Mouse (Mus musculus) hindbrain, embryonic 13.5 days (tissue): ENCODE measurements around the gene Ndufaf8. TPM values are rescaled to one million over a fixed set of nuclear protein-coding genes. Genes with fewer than 3 reads are reported as not detected.

Experiments used
- ATAC-seq: fragments of 200-750 bp; cut with Nextera tagmentation; 2 replicates; pipeline ENCODE4 v1.8.0; 2017; ENCODE audit warnings: moderate TSS enrichment; ENCODE audit not compliant: low FRiP score
- H3K27ac ChIP-seq: fragments of 300-500 bp; sonication (generic); 2 replicates; pipeline ENCODE4 v1.5.1; 2015; ENCODE audit warnings: inconsistent platforms, mild to moderate bottlenecking, moderate library complexity
- H3K27me3 ChIP-seq: fragments of 300-500 bp; sonication (generic); 2 replicates; pipeline ENCODE4 v1.6.1; 2015; ENCODE audit warnings: mild to moderate bottlenecking, inconsistent platforms
- H3K36me3 ChIP-seq: fragments of 300-500 bp; sonication (generic); 2 replicates; pipeline ENCODE4 v1.6.1; 2015; ENCODE audit warnings: mild to moderate bottlenecking, inconsistent platforms
- H3K4me1 ChIP-seq: fragments of 300-500 bp; sonication (generic); replicated peaks from 2 replicates; pipeline ENCODE4 v1.6.1; 2015; ENCODE audit warnings: inconsistent platforms
- H3K4me2 ChIP-seq: fragments of 300-500 bp; sonication (generic); 2 replicates; pipeline ENCODE4 v1.6.1; 2015; ENCODE audit warnings: inconsistent platforms, mild to moderate bottlenecking, moderate library complexity
- H3K4me3 ChIP-seq: fragments of 300-500 bp; sonication (generic); 2 replicates; pipeline ENCODE4 v1.5.1; 2015; ENCODE audit warnings: mild to moderate bottlenecking, inconsistent platforms
- H3K9ac ChIP-seq: fragments of 300-500 bp; sonication (generic); 2 replicates; pipeline ENCODE4 v1.6.1; 2015; ENCODE audit warnings: mild to moderate bottlenecking, inconsistent platforms
- H3K9me3 ChIP-seq: fragments of 300-500 bp; sonication (generic); 2 replicates; pipeline ENCODE4 v1.6.1; 2016; ENCODE audit warnings: inconsistent platforms
- WGBS: fragments of 180-500 bp; shearing (Covaris S2); methylation state at CpG from one replicate; pipeline ENCODE4 v1.1.7; 2015; 5-methylcytosine and 5-hydroxymethylcytosine counted together
- polyA plus RNA-seq: library from polyadenylated mRNA; unstranded; fragments of >200 nt; fragmentation: Nextera tagmentation; extraction: Ambion mirVana; gene quantifications from 2 replicates; pipeline ENCODE4 v1.2.1, GENCODE M21; 2015

Gene Ndufaf8
- polyA plus RNA-seq, 1 experiment from 2014 or later, result 52.7 TPM

DNA sequence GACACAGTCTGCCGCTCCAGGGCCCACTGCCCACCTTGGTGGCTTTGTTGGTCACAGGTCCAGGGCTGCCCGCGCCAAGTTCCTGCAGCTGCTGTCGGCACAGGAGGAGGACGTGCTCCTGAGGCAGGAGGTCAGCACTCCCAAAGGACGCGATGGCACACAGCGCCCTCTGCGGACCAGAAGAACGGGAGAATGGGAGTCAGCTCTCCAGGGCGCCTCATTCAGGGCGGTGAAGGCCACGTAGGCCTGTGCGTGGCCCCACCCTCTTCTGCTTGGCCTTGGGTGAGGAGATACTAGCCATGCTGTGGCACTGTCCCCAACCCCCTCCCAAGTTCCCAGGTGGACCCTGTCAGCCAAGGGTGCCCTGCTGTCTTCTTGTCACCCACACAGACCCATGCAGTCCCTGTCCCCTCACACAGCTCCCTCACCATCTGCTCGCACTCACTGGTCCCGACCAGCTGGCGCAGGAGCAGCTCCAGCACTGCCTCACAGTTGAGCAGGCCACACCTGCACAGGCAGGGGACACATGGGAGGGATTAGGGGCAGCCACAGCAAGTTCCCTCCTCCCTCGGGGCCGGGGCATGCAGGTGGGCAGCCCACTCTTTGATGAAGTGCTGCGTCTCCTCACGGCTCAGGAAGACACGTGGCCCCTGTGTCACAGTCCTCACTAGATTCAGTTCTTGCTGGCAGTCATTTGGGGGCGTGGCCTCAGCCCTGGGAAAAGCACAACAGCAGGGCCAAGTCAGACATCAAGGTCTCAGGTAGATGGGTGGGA is 5.7 kb upstream of the Ndufaf8 start:
- H3K4me1 ChIP-seq, result peaks cover 14% of the 10 kb centered on the region
- H3K9ac ChIP-seq, result no peak overlapping the region
- no peak overlapping the region for H3K4me2 ChIP-seq
- H3K27ac ChIP-seq, result no peak overlapping the region
- ATAC-seq, result 0 out of 2 replicates have a peak, but pooled peaks have one; percentile 14
- H3K36me3 ChIP-seq, result peaks cover 68% of the 10 kb centered on the region
- H3K9me3 ChIP-seq, result no peaks in the 10 kb centered on the region
- no peaks in the 10 kb centered on the region; the same call in 1 of the 2 replicates for H3K27me3 ChIP-seq
- no peak overlapping the region for H3K4me3 ChIP-seq
- 80% methylated on average over 23 of the region's 23 CpGs for WGBS

DNA sequence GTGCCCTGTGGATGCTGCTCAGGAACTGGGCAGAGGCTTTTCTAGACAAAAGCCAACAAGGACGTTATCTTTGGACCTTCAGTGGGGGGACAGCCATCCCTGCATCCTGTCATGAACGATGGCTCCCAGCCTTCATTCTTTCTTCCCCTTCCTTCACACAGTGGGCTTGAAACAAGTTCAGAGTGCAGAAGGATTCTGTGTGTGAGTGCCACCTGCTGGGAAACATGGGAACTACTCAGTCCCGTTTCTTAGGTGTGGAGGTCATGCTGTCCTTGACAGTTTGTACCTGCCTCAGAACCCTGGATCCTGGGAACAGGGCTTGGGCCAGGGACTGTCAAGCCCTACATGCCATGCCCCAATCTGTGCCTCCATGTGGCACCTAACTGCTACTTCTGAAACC is 2.3 kb downstream of the Ndufaf8 start:
- Histone ChIP-seq H3K27me3 (no peaks in the 10 kb centered on the region), H3K9ac (peak overlapping the region; percentile 40; the same call in 1 of the 2 replicates), H3K4me3 (no peak overlapping the region; the same call in 1 of the 2 replicates), H3K4me2 (no peak overlapping the region), H3K4me1 (peaks cover 36% of the 10 kb centered on the region), H3K36me3 (peaks cover 36% of the 10 kb centered on the region), H3K9me3 (no peaks in the 10 kb centered on the region), H3K27ac (peak overlapping the region; percentile 63)
- no peak for ATAC-seq
- 0% methylated on average over 3 of the region's 3 CpGs for WGBS

DNA sequence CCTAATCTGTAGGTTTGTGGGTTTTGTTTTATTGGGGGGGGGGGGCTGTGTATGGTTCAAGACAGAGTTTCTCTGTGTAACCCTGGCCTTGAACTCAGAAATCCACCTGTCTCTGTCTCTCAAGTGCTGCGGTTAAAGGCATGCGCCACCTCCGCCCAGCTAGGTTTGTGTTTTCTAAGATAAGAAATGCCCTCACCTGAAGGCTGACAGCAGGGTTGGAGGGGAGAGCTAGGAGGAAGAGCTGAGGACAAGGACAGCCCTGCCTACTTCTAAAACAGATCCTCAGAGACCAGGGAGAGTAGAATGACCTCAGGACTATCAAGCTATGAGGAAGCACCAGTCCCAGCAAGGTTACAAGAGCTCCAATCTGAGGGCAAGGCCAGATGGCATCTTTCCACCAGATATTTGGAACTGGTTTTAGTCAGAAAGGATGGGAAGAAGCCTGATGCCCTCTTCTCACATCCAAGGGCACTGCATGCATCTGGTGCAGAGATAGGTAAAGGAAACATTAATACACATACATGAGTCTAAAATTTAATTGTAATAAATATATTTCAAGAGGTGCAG is 4.8 kb downstream of the Ndufaf8 start:
- Histone ChIP-seq H3K4me1 (peaks cover 20% of the 10 kb centered on the region), H3K4me3 (no peak overlapping the region), H3K4me2 (no peak overlapping the region), H3K9me3 (no peaks in the 10 kb centered on the region), H3K36me3 (peaks cover 49% of the 10 kb centered on the region), H3K27ac (no peak overlapping the region), H3K27me3 (no peaks in the 10 kb centered on the region), H3K9ac (no peak overlapping the region)
- 97% methylated on average over 3 of the region's 3 CpGs for WGBS
- ATAC-seq, result no peak

DNA sequence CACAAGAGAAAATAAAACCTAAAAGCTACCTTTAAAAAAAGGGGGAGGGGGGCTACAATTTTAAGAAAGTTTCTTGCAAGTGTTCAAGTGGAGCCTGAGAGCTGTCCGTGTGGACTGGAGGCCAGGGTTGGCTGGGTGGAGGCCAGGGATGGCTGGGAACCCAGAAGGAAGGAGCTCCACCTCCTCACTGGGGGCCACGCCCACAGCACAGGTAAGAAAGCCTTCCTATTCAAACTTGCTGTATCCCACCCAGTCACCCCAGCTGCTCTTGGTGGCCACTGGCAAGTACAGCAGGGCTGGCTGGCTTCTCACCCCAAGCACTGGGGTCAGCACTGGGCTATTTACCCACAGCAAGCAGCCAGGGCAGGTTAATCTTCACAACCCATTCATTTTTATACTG is 8.3 kb downstream of the Ndufaf8 start:
- H3K4me2 ChIP-seq, result no peak overlapping the region
- H3K4me3 ChIP-seq, result no peak overlapping the region
- no peak for ATAC-seq
- peaks cover 61% of the 10 kb centered on the region for H3K36me3 ChIP-seq
- H3K27ac ChIP-seq, result no peak overlapping the region
- no peak overlapping the region for H3K9ac ChIP-seq
- 84% methylated on average over 2 of the region's 2 CpGs for WGBS
- H3K4me1 ChIP-seq, result peaks cover 8% of the 10 kb centered on the region; the same call in 1 of the 2 replicates
- no peaks in the 10 kb centered on the region for H3K27me3 ChIP-seq
- no peaks in the 10 kb centered on the region for H3K9me3 ChIP-seq

DNA sequence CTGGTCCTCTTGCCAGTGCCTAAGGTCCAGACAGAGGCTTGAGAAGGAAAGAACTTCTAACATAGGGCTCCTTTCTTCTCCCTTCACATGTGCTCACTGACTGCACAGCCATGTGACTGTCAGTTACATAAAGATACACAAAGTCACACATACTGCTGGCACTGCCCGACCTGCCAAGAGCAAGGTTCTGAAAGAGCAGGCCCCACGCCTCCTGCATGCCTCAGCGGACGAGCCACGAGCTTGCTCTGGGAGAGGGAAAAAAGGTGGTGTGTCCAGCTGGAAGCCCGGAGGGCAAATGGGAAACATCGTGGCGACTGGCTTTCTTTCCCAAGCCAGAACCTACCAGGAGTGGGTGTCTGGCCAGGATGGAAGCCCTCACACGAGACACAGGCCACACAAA is 9.1 kb downstream of the Ndufaf8 start:
- ATAC-seq, result no peak
- no peak overlapping the region for H3K27ac ChIP-seq
- H3K36me3 ChIP-seq, result peaks cover 61% of the 10 kb centered on the region
- H3K9me3 ChIP-seq, result no peaks in the 10 kb centered on the region
- no peaks in the 10 kb centered on the region for H3K27me3 ChIP-seq
- 86% methylated on average over 9 of the region's 9 CpGs for WGBS
- H3K4me2 ChIP-seq, result no peak overlapping the region
- no peak overlapping the region for H3K9ac ChIP-seq
- H3K4me1 ChIP-seq, result peaks cover 15% of the 10 kb centered on the region
- no peak overlapping the region for H3K4me3 ChIP-seq

- peaks cover 15% of the 10 kb centered on the region for H3K4me1 ChIP-seq
- H3K9ac ChIP-seq, result peak overlapping the region; percentile 19; the same call in 1 of the 2 replicates
- peaks cover 63% of the 10 kb centered on the region for H3K36me3 ChIP-seq
- WGBS, result 67% methylated on average over 14 of the region's 14 CpGs
- no peak overlapping the region for H3K27ac ChIP-seq
- H3K4me2 ChIP-seq, result no peak overlapping the region
- no peak for ATAC-seq
- H3K4me3 ChIP-seq, result no peak overlapping the region
- H3K9me3 ChIP-seq, result no peaks in the 10 kb centered on the region
- H3K27me3 ChIP-seq, result no peaks in the 10 kb centered on the region
Measured at GRCm38 (mm10) chr11:120109558-120110210, 11.0 kb downstream of the Ndufaf8 start.

DNA sequence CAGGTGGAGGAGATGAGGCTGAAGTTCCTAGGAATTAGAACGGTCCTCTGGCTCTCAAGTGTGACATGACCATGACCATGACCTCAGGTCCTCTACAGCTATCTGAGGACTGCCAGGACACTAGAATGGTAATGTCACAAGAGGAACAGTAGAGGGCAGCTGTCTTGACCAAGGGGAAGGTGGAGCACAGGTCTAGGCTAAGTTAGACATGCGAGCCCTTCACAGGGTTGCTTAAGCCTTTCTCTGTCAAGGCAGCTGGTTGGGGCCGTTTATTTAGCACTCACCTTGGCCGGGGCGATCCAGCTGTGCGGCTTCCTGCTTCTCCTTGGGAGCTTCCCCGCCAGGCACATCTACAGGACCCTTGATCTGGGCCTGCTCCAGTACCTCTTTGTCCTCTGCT is 11.8 kb downstream of the Ndufaf8 start:
- ATAC-seq, result no peak
- Histone ChIP-seq H3K4me2 (no peak overlapping the region), H3K9me3 (no peaks in the 10 kb centered on the region), H3K4me3 (no peak overlapping the region), H3K36me3 (peaks cover 63% of the 10 kb centered on the region), H3K4me1 (peaks cover 15% of the 10 kb centered on the region), H3K9ac (0 out of 2 replicates have a peak overlapping the region, but pooled peaks have one; percentile 19), H3K27ac (peak overlapping the region; percentile 36; the same call in 1 of the 2 replicates), H3K27me3 (no peaks in the 10 kb centered on the region)
- WGBS, result 72% methylated on average over 7 of the region's 7 CpGs

DNA sequence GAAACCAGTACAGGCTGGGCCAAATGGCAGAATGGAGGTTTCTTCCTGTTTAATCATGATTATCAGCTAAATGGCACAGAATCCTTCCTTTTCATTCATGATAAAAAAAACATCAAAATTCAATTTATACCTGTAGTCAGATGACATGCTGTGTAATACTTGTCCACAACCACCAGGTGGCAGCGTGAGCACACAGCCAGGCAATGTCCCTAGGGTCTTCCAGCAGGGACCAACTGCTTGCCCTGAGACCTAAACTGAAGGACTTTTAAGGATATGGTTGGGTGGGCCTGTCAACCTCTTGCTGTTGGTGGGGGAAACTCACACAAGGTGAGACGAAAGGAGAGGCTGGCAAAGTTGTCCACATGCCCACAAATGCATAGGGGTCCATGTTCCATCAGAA is 12.3 kb downstream of the Ndufaf8 start:
- no peaks in the 10 kb centered on the region for H3K9me3 ChIP-seq
- H3K4me3 ChIP-seq, result no peak overlapping the region
- peaks cover 15% of the 10 kb centered on the region for H3K4me1 ChIP-seq
- H3K27me3 ChIP-seq, result no peaks in the 10 kb centered on the region
- H3K27ac ChIP-seq, result peak overlapping the region; percentile 36; the same call in 1 of the 2 replicates
- H3K4me2 ChIP-seq, result no peak overlapping the region
- no peak overlapping the region for H3K9ac ChIP-seq
- peaks cover 63% of the 10 kb centered on the region for H3K36me3 ChIP-seq
- ATAC-seq, result no peak
- WGBS, result 5% methylated on average over 2 of the region's 2 CpGs

DNA sequence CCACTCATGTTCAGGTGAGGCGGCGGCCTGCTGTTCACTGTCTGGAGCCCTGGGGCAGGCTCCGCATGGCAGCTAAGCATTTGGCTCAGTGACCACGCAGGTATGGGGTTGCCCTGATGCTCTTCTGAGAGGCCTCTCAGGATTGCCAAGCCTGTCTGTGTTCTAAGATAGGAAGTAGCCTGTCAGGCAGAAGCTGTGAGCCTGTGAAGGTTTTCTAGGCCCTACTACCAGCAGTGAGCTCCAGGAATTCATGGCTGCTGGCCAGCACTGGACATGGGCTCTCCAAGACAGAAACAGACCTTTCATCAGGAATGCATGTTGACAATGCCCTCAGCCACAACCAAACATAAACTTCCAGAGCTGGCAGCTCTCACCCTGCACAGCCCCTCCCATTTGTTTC is 13.4 kb downstream of the Ndufaf8 start:
- Histone ChIP-seq H3K27me3 (no peaks in the 10 kb centered on the region), H3K27ac (no peak overlapping the region), H3K4me2 (no peak overlapping the region), H3K36me3 (peaks cover 67% of the 10 kb centered on the region), H3K4me1 (peaks cover 15% of the 10 kb centered on the region), H3K9ac (no peak overlapping the region), H3K9me3 (no peaks in the 10 kb centered on the region), H3K4me3 (no peak overlapping the region)
- no peak for ATAC-seq
- WGBS, result 86% methylated on average over 4 of the region's 4 CpGs

DNA sequence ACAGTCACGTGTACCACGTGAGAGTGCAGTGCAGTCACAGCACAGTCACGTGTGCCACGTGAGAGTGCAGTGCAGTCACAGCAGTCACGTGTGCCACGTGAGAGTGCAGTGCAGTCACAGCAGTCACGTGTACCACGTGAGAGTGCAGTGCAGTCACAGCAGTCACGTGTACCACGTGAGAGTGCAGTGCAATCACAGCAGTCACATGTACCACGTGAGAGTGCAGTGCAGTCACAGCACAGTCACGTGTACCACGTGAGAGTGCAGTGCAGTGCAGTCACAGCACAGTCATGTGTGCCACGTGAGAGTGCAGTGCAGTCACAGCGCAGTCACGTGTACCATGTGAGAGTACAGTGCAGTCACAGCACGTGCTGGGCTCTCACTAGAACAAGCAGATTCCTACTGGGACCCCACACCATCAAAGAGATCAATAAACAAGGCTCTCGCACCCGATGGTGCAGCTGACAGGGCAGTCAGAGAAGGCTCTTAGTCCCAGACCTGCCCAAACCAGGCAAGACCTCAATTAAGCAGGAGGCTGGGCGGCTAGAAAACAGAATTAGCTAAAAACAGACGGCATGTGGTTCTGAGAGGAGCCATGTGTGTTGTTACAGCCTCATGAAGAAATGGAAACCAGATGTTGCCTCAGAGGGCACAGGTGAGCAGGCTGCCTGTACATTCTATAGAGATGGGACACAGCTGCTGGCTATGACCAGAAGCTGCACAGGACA is 15.9 kb downstream of the Ndufaf8 start:
- H3K9me3 ChIP-seq, result no peaks in the 10 kb centered on the region
- WGBS, result 92% methylated on average over 21 of the region's 21 CpGs

GRCm38 (mm10) chr11:120117626-120118025 is 18.9 kb downstream of the Ndufaf8 start:
- H3K27ac ChIP-seq, result no peak overlapping the region
- 86% methylated on average over 2 of the region's 2 CpGs for WGBS
- no peak overlapping the region for H3K4me2 ChIP-seq
- H3K4me1 ChIP-seq, result peaks cover 19% of the 10 kb centered on the region
- no peaks in the 10 kb centered on the region for H3K27me3 ChIP-seq
- H3K9me3 ChIP-seq, result no peaks in the 10 kb centered on the region
- ATAC-seq, result no peak
- H3K36me3 ChIP-seq, result peaks cover 54% of the 10 kb centered on the region
- no peak overlapping the region for H3K4me3 ChIP-seq
- H3K9ac ChIP-seq, result no peak overlapping the region

More for the DNA sequence above, 15.9 kb downstream of the Ndufaf8 start:
- H3K4me2 ChIP-seq, result no peak overlapping the region
- no peak overlapping the region for H3K4me3 ChIP-seq
- peaks cover 20% of the 10 kb centered on the region for H3K4me1 ChIP-seq
- no peak overlapping the region for H3K9ac ChIP-seq
- H3K27me3 ChIP-seq, result no peaks in the 10 kb centered on the region
- peaks cover 56% of the 10 kb centered on the region for H3K36me3 ChIP-seq
- no peak for ATAC-seq
- no peak overlapping the region for H3K27ac ChIP-seq

GRCm38 (mm10) chr11:120119108-120119507 is 20.4 kb downstream of the Ndufaf8 start:
- H3K4me1 ChIP-seq, result peaks cover 18% of the 10 kb centered on the region
- ATAC-seq, result no peak
- H3K4me2 ChIP-seq, result no peak overlapping the region
- H3K27me3 ChIP-seq, result no peaks in the 10 kb centered on the region
- 96% methylated on average over 7 of the region's 7 CpGs for WGBS
- no peak overlapping the region for H3K27ac ChIP-seq
- no peaks in the 10 kb centered on the region for H3K9me3 ChIP-seq
- no peak overlapping the region for H3K4me3 ChIP-seq
- peaks cover 54% of the 10 kb centered on the region for H3K36me3 ChIP-seq
- no peak overlapping the region for H3K9ac ChIP-seq
